Mouse (Mus musculus) bone marrow macrophage, adult 2 months (primary cell): ENCODE results near the gene Bok.

Source experiments
- CTCF ChIP-seq: IDR thresholded peaks from 2 replicates; pipeline ENCODE4 v1.5.1; 2012; ENCODE audit warnings: low read depth, mild to moderate bottlenecking, low read length, moderate library complexity
- POLR2A ChIP-seq: IDR thresholded peaks from 2 replicates; pipeline ENCODE4 v1.6.1; 2012; ENCODE audit warnings: mild to moderate bottlenecking, low read depth, low read length, borderline replicate concordance

- TF ChIP-seq CTCF = no peak
- TF ChIP-seq POLR2A = no peak
These were observed 17.6 kb upstream of the Bok start for GRCm38 (mm10) chr1:93667760-93668400.
